Mouse (Mus musculus) Patski (cell line): ENCODE measurements around the gene Tmco4. TPM values are rescaled to one million over a fixed set of nuclear protein-coding genes. Genes with fewer than 3 reads are reported as not detected.

ENCODE experiments used
- ATAC-seq: fragments of 100-300 bp; one replicate; pipeline ENCODE4 v1.8.0; 2021
- CTCF ChIA-PET: fragments of 350-600 bp; sonication (Branson Sonifier 250); formaldehyde crosslinking; loops from one replicate; lab custom pipeline; 2022; ENCODE audit warnings: inconsistent platforms; lab: Charles Lee
- POLR2A ChIA-PET: fragments of 350-600 bp; sonication (Branson Sonifier 250); formaldehyde crosslinking; loops from one replicate; lab custom pipeline; 2022; ENCODE audit warnings: antibody characterized with exemption, inconsistent platforms; lab: Charles Lee
- DNase-seq: peaks from one replicate; pipeline ENCODE4 v3.0.0-alpha.2; 2011; ENCODE audit warnings: low read depth, low spot score
- H3K27me3 ChIP-seq: fragments of 371-371 bp; one replicate; pipeline ENCODE4 v1.5.1; 2021
- CTCF ChIP-seq: fragments of 100-300 bp; IDR thresholded peaks from one replicate; pipeline ENCODE4 v1.5.1; 2021
- in situ Hi-C: fragments of 300-500 bp; cut with MboI; formaldehyde crosslinking; loops from 3 replicates; pipeline ENCODE4 v1.11.1; 2018; ENCODE audit warnings: low pct_unique_long_range_greater_than_20kb, mixed read lengths
- polyA plus RNA-seq: library from polyadenylated mRNA; unstranded; gene quantifications from one replicate; pipeline ENCODE4 v1.2.3, GENCODE M21; 2021

The Tmco4 gene
- polyA plus RNA-seq, 1 experiment from 2014 or later = 6.8 TPM

- DNase-seq = no peak
- ChIA-PET CTCF (no interaction called here), POLR2A (interaction anchor here (0.9 kb wide), 1 partner anchor 94 kb away, joined by 3 read pairs; no protein-coding TSS in a partner anchor)
- no peaks in the 10 kb centered on the region for H3K27me3 ChIP-seq
- in situ Hi-C loops = loop anchor here (5.0 kb wide), 1 partner anchor 92 kb away; no protein-coding TSS in a partner anchor
- no peak for TF ChIP-seq CTCF
- no peak for ATAC-seq
These were observed 42.1 kb downstream of the Tmco4 start for GRCm38 (mm10) chr4:139014793-139015192.

DNA sequence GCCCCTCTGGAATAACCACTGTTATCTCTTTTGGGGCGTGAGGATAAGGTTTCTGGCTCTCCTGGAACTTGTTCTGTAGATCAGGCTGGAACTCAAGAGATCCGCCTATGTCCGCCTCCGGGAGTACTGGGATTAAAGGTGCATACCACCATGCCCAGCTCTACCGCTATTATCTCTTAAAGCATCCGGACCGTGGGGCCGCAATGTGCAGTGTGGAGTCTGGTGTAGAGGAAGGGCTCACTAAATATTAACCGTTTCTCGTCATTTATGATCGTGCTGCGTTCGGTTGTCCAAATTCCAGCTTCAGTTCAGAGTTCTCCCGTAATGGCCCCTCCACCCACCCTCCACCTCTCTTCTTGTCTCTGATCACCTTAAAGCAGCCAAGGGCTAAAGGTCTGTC, 45.7 kb downstream of the Tmco4 start:
- no peak for TF ChIP-seq CTCF
- H3K27me3 ChIP-seq = no peaks in the 10 kb centered on the region
- POLR2A ChIA-PET = no interaction called here
- in situ Hi-C loops = no loop called here
- no peak for ATAC-seq
- no peak for DNase-seq
- CTCF ChIA-PET = no interaction called here

GRCm38 (mm10) chr4:139018976-139019375, 46.3 kb downstream of the Tmco4 start:
- ChIA-PET CTCF (interaction anchor here (1.6 kb wide), 1 partner anchor 11 kb away, joined by 4 read pairs; no protein-coding TSS in a partner anchor), POLR2A (no interaction called here)
- no peak for DNase-seq
- TF ChIP-seq CTCF = no peak
- no peaks in the 10 kb centered on the region for H3K27me3 ChIP-seq
- in situ Hi-C loops = no loop called here
- no peak for ATAC-seq

GRCm38 (mm10) chr4:139019413-139019812, 46.7 kb downstream of the Tmco4 start:
- ATAC-seq = no peak
- no peaks in the 10 kb centered on the region for H3K27me3 ChIP-seq
- TF ChIP-seq CTCF = no peak
- CTCF ChIA-PET = interaction anchor here (1.6 kb wide), 1 partner anchor 12 kb away, joined by 4 read pairs; no protein-coding TSS in a partner anchor
- in situ Hi-C loops = no loop called here
- no peak for DNase-seq
- POLR2A ChIA-PET = no interaction called here

DNA sequence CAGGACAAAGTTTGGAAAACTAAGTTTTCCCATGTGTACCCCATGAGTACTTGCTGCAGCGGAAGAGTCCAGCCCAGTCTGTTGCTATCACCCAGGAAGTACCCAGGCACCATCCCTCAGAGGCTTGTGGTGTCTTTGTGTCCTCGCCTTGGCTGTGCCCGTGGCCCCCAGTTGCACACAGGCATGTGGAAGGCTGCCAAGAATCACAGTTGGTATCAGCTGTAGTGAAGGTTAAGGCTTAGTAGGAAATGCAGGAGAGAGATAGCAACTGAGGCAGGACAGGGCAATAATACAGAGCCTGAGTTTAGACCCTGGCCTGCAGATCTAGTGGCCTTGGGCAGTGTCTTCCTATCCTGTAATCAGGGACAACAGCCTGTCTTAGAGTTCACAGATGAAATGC, 47.7 kb downstream of the Tmco4 start:
- CTCF ChIA-PET = interaction anchor here (1.6 kb wide), 1 partner anchor 13 kb away, joined by 4 read pairs; no protein-coding TSS in a partner anchor
- in situ Hi-C loops = no loop called here
- no peak for TF ChIP-seq CTCF
- H3K27me3 ChIP-seq = no peaks in the 10 kb centered on the region
- no peak for DNase-seq
- POLR2A ChIA-PET = no interaction called here
- ATAC-seq = no peak

DNA sequence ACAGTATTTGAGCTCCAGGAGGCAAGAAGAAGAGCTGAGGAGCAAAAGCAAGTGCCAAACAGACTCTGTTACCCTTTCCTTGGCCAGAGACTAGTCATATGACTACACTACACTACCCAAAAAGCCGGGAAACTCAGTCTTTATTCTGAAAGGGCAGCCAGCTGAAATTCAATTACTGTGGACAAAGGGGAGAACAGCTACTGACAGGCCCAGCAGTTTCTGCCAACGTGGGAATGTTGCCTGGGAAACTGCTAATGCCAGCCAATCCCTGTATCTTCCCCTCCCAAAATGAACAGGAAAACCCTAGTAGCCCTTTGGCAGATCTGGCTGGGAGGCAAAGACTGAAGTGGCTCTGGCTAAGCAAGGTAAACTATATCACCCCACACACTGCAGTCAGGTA, 51.7 kb downstream of the Tmco4 start:
- TF ChIP-seq CTCF = no peak
- POLR2A ChIA-PET = no interaction called here
- no peak for ATAC-seq
- no peak for DNase-seq
- CTCF ChIA-PET = no interaction called here
- in situ Hi-C loops = no loop called here
- no peaks in the 10 kb centered on the region for H3K27me3 ChIP-seq

- CTCF ChIA-PET = no interaction called here
- DNase-seq (no peak), ATAC-seq (no peak)
- no peaks in the 10 kb centered on the region for H3K27me3 ChIP-seq
- in situ Hi-C loops = no loop called here
- POLR2A ChIA-PET = no interaction called here
- TF ChIP-seq CTCF = no peak
These were observed 58.0 kb downstream of the Tmco4 start for GRCm38 (mm10) chr4:139030675-139031074.

- no peak for ATAC-seq
- no peaks in the 10 kb centered on the region for H3K27me3 ChIP-seq
- ChIA-PET CTCF (no interaction called here), POLR2A (no interaction called here)
- TF ChIP-seq CTCF = no peak
- no peak for DNase-seq
- in situ Hi-C loops = no loop called here
These were observed 59.8 kb downstream of the Tmco4 start for GRCm38 (mm10) chr4:139032521-139032920.

DNA sequence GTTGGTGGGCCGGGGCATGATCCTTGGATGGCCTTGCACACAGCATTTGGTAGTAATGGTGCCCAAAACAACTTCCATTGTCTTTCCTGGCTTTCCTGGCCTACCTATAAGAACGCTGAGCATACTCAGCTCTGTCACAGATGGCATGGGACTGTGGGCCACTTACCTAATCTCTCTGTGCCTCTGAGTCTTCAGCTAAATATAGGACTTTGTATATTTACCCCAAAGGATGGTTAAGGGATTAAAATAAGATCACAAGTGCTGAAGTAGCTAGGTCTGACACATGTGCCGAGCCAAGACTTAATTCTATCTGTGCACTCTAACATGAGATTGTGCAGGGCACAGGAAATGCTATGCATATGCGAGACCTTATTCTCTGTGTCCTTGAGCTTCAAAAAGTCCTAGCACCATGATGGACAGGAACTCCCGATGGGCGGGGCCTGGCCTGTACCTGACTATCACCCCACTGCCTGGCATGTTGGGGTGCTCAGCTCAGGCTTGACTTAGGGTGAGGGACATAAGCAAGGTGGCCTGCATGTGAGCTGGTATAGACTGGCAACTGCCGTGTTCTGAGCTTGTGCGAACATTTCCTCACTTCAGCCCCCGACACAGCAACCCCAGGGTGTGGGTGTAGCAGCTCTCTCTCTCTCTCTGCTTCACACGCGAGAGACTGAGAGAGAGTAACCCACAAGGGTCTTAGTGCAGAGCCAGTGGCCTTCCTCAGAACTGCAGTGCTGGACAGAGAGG, 60.7 kb downstream of the Tmco4 start:
- in situ Hi-C loops = no loop called here
- DNase-seq (no peak), ATAC-seq (no peak)
- ChIA-PET CTCF (no interaction called here), POLR2A (no interaction called here)
- H3K27me3 ChIP-seq = no peaks in the 10 kb centered on the region
- TF ChIP-seq CTCF = no peak

GRCm38 (mm10) chr4:139034010-139034367, 61.3 kb downstream of the Tmco4 start:
- ChIA-PET CTCF (no interaction called here), POLR2A (no interaction called here)
- no peaks in the 10 kb centered on the region for H3K27me3 ChIP-seq
- TF ChIP-seq CTCF = no peak
- ATAC-seq = no peak
- DNase-seq = no peak
- in situ Hi-C loops = no loop called here

DNA sequence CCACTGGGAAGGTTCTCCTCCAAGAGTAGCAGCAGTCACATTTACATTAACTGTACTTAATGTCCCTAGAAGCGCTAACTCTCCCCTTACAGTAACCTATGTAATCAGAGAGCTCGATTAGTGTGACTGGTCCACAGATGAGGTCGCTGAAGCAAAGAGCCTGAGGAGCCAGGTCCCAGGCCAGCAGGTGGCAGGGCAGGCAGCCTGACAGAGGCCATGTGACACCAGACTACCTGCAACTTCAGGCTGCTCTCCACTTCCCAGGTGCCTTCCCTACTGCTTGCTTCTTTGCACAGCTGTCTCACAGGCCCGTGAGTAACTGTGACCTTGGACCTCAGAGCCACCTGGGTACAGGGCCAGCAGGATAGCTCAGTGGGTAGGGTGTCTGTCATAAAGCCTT, 61.9 kb downstream of the Tmco4 start:
- POLR2A ChIA-PET = no interaction called here

More for the DNA sequence above, 61.9 kb downstream of the Tmco4 start:
- TF ChIP-seq CTCF = no peak
- DNase-seq = no peak
- no peak for ATAC-seq
- in situ Hi-C loops = no loop called here
- CTCF ChIA-PET = no interaction called here
- no peaks in the 10 kb centered on the region for H3K27me3 ChIP-seq
